Mouse (Mus musculus): ENCODE results near the gene Clk2. TPM values are rescaled to one million over a fixed set of nuclear protein-coding genes. Genes with fewer than 3 reads are reported as not detected.
A peak's percentile ranks its signal among the peaks of the same experiment; 100 is the strongest.

Clk2 gene
- polyA plus RNA-seq, 1 experiment from 2014 or later, result 25.3 TPM

GRCm38 (mm10) chr3:89133063-89133450, 31.5 kb upstream of the Clk2 start:
- DNase-seq (ENCODE audit: low spot score) (no peak), ATAC-seq (replicated peaks; ENCODE audit: low FRiP score, low TSS enrichment, low read depth) (no peak)
- H3K27ac ChIP-seq (ENCODE audit: low read depth), result 0 out of 2 replicates have a peak overlapping the region, but pooled peaks have one; percentile 7
- 0 out of 2 replicates have a peak, but pooled peaks cover 5% of the 10 kb centered on the region for H3K4me1 ChIP-seq (replicated peaks; ENCODE audit: control insufficient read depth, insufficient read depth, low read length)
- H3K9me3 ChIP-seq (ENCODE audit: control insufficient read depth, low read length), result no peaks in the 10 kb centered on the region
- no peaks in the 10 kb centered on the region for H3K36me3 ChIP-seq (ENCODE audit: control insufficient read depth, insufficient read depth, low read length)
- WGBS, result 78% methylated on average over 7 of the region's 7 CpGs
- no peak overlapping the region for H3K9ac ChIP-seq (ENCODE audit: low read length)
- no peak overlapping the region for H3K4me3 ChIP-seq (ENCODE audit: low read depth, low read length)
- H3K27me3 ChIP-seq (replicated peaks; ENCODE audit: control insufficient read depth, insufficient read depth, low read length), result no peaks in the 10 kb centered on the region
- no peak overlapping the region for H3K4me2 ChIP-seq (ENCODE audit: low read length)

- no peak for DNase-seq (ENCODE audit: low spot score)
- no peaks in the 10 kb centered on the region for H3K27me3 ChIP-seq (replicated peaks; ENCODE audit: control insufficient read depth, insufficient read depth, low read length)
- H3K4me3 ChIP-seq (ENCODE audit: low read depth, low read length), result no peak overlapping the region
- no peak overlapping the region for H3K9ac ChIP-seq (ENCODE audit: low read length)
- peak; percentile 33 for ATAC-seq (replicated peaks; ENCODE audit: low FRiP score, low TSS enrichment, low read depth)
- no peaks in the 10 kb centered on the region for H3K36me3 ChIP-seq (ENCODE audit: control insufficient read depth, insufficient read depth, low read length)
- H3K4me2 ChIP-seq (ENCODE audit: low read length), result no peak overlapping the region
- no peak overlapping the region for H3K27ac ChIP-seq (ENCODE audit: low read depth)
- no peaks in the 10 kb centered on the region for H3K9me3 ChIP-seq (ENCODE audit: control insufficient read depth, low read length)
- H3K4me1 ChIP-seq (replicated peaks; ENCODE audit: control insufficient read depth, insufficient read depth, low read length), result 0 out of 2 replicates have a peak, but pooled peaks cover 5% of the 10 kb centered on the region
- 71% methylated on average over 1 of the region's 1 CpGs for WGBS
Measured at GRCm38 (mm10) chr3:89133752-89134151, 30.8 kb upstream of the Clk2 start.

- Histone ChIP-seq H3K36me3 (ENCODE audit: control insufficient read depth, insufficient read depth, low read length) (no peaks in the 10 kb centered on the region), H3K27me3 (replicated peaks; ENCODE audit: control insufficient read depth, insufficient read depth, low read length) (no peaks in the 10 kb centered on the region), H3K4me1 (replicated peaks; ENCODE audit: control insufficient read depth, insufficient read depth, low read length) (0 out of 2 replicates have a peak, but pooled peaks cover 5% of the 10 kb centered on the region), H3K4me2 (ENCODE audit: low read length) (peak within 1 kb of the TSS; percentile 30), H3K9ac (ENCODE audit: low read length) (no peak within 1 kb of the TSS), H3K27ac (ENCODE audit: low read depth) (no peak within 1 kb of the TSS; the same call in 1 of the 2 replicates), H3K9me3 (ENCODE audit: control insufficient read depth, low read length) (no peaks in the 10 kb centered on the region), H3K4me3 (ENCODE audit: low read depth, low read length) (no peak within 1 kb of the TSS)
- WGBS, result 53% methylated on average over 3 of the region's 3 CpGs
- DNase-seq (ENCODE audit: low spot score) (no peak), ATAC-seq (replicated peaks; ENCODE audit: low FRiP score, low TSS enrichment, low read depth) (no peak)
Measured at GRCm38 (mm10) chr3:89135958-89136357, 28.6 kb upstream of the Clk2 start, which contains the start of gene Pklr. Gene Pklr (plus strand): TSS chr3:89136142.

GRCm38 (mm10) chr3:89136365-89136764, 28.2 kb upstream of the Clk2 start:
- Histone ChIP-seq H3K27me3 (replicated peaks; ENCODE audit: control insufficient read depth, insufficient read depth, low read length) (no peaks in the 10 kb centered on the region), H3K9ac (ENCODE audit: low read length) (no peak overlapping the region), H3K36me3 (ENCODE audit: control insufficient read depth, insufficient read depth, low read length) (no peaks in the 10 kb centered on the region), H3K27ac (ENCODE audit: low read depth) (no peak overlapping the region; the same call in 1 of the 2 replicates), H3K4me3 (ENCODE audit: low read depth, low read length) (no peak overlapping the region), H3K4me1 (replicated peaks; ENCODE audit: control insufficient read depth, insufficient read depth, low read length) (0 out of 2 replicates have a peak, but pooled peaks cover 5% of the 10 kb centered on the region), H3K4me2 (ENCODE audit: low read length) (no peak overlapping the region; the same call in 1 of the 2 replicates), H3K9me3 (ENCODE audit: control insufficient read depth, low read length) (no peaks in the 10 kb centered on the region)
- 28% methylated on average over 9 of the region's 9 CpGs for WGBS
- ATAC-seq (replicated peaks; ENCODE audit: low FRiP score, low TSS enrichment, low read depth) (peak; percentile 92), DNase-seq (ENCODE audit: low spot score) (peak; percentile 80)

- ATAC-seq (replicated peaks; ENCODE audit: low FRiP score, low TSS enrichment, low read depth), result no peak
- H3K9me3 ChIP-seq (ENCODE audit: control insufficient read depth, low read length), result no peaks in the 10 kb centered on the region
- H3K36me3 ChIP-seq (ENCODE audit: control insufficient read depth, insufficient read depth, low read length), result no peaks in the 10 kb centered on the region
- 0 out of 2 replicates have a peak, but pooled peaks cover 6% of the 10 kb centered on the region for H3K27me3 ChIP-seq (replicated peaks; ENCODE audit: control insufficient read depth, insufficient read depth, low read length)
- DNase-seq (ENCODE audit: low spot score), result no peak
- no peak overlapping the region for H3K4me2 ChIP-seq (ENCODE audit: low read length)
- no peak overlapping the region for H3K27ac ChIP-seq (ENCODE audit: low read depth)
- WGBS, result 79% methylated on average over 10 of the region's 10 CpGs
- H3K4me3 ChIP-seq (ENCODE audit: low read depth, low read length), result no peak overlapping the region
- H3K4me1 ChIP-seq (replicated peaks; ENCODE audit: control insufficient read depth, insufficient read depth, low read length), result no peaks in the 10 kb centered on the region
- no peak overlapping the region for H3K9ac ChIP-seq (ENCODE audit: low read length)
Measured at GRCm38 (mm10) chr3:89144821-89145220, 19.8 kb upstream of the Clk2 start.

- H3K4me2 ChIP-seq (ENCODE audit: low read length), result no peak overlapping the region
- H3K27ac ChIP-seq (ENCODE audit: low read depth), result no peak overlapping the region
- DNase-seq (ENCODE audit: low spot score) (no peak), ATAC-seq (replicated peaks; ENCODE audit: low FRiP score, low TSS enrichment, low read depth) (no peak)
- H3K4me1 ChIP-seq (replicated peaks; ENCODE audit: control insufficient read depth, insufficient read depth, low read length), result no peaks in the 10 kb centered on the region
- WGBS, result 62% methylated on average over 8 of the region's 8 CpGs
- H3K27me3 ChIP-seq (replicated peaks; ENCODE audit: control insufficient read depth, insufficient read depth, low read length), result 0 out of 2 replicates have a peak, but pooled peaks cover 9% of the 10 kb centered on the region
- H3K9me3 ChIP-seq (ENCODE audit: control insufficient read depth, low read length), result no peaks in the 10 kb centered on the region
- H3K4me3 ChIP-seq (ENCODE audit: low read depth, low read length), result no peak overlapping the region
- no peaks in the 10 kb centered on the region for H3K36me3 ChIP-seq (ENCODE audit: control insufficient read depth, insufficient read depth, low read length)
- H3K9ac ChIP-seq (ENCODE audit: low read length), result no peak overlapping the region
Measured at GRCm38 (mm10) chr3:89145566-89145965, 19.0 kb upstream of the Clk2 start.

GRCm38 (mm10) chr3:89147101-89147978, 17.3 kb upstream of the Clk2 start:
- H3K4me3 ChIP-seq (ENCODE audit: low read depth, low read length), result peak overlapping the region; percentile 13; the same call in 1 of the 2 replicates
- H3K27ac ChIP-seq (ENCODE audit: low read depth), result no peak overlapping the region
- WGBS, result 22% methylated on average over 26 of the region's 26 CpGs
- H3K4me1 ChIP-seq (replicated peaks; ENCODE audit: control insufficient read depth, insufficient read depth, low read length), result no peaks in the 10 kb centered on the region
- no peaks in the 10 kb centered on the region for H3K36me3 ChIP-seq (ENCODE audit: control insufficient read depth, insufficient read depth, low read length)
- peak overlapping the region; percentile 25; the same call in 1 of the 2 replicates for H3K9ac ChIP-seq (ENCODE audit: low read length)
- no peaks in the 10 kb centered on the region for H3K9me3 ChIP-seq (ENCODE audit: control insufficient read depth, low read length)
- H3K27me3 ChIP-seq (replicated peaks; ENCODE audit: control insufficient read depth, insufficient read depth, low read length), result 0 out of 2 replicates have a peak, but pooled peaks cover 11% of the 10 kb centered on the region
- peak overlapping the region; percentile 55 for H3K4me2 ChIP-seq (ENCODE audit: low read length)
- peak; percentile 87 for ATAC-seq (replicated peaks; ENCODE audit: low FRiP score, low TSS enrichment, low read depth)
- peak; percentile 69 for DNase-seq (ENCODE audit: low spot score)

GRCm38 (mm10) chr3:89147979-89148311, 16.6 kb upstream of the Clk2 start:
- WGBS, result 7% methylated on average over 15 of the region's 15 CpGs
- Histone ChIP-seq H3K4me1 (replicated peaks; ENCODE audit: control insufficient read depth, insufficient read depth, low read length) (no peaks in the 10 kb centered on the region), H3K9me3 (ENCODE audit: control insufficient read depth, low read length) (no peaks in the 10 kb centered on the region), H3K4me2 (ENCODE audit: low read length) (peak overlapping the region; percentile 55), H3K27ac (ENCODE audit: low read depth) (no peak overlapping the region), H3K36me3 (ENCODE audit: control insufficient read depth, insufficient read depth, low read length) (no peaks in the 10 kb centered on the region), H3K27me3 (replicated peaks; ENCODE audit: control insufficient read depth, insufficient read depth, low read length) (0 out of 2 replicates have a peak, but pooled peaks cover 15% of the 10 kb centered on the region), H3K4me3 (ENCODE audit: low read depth, low read length) (peak overlapping the region; percentile 13; the same call in 1 of the 2 replicates), H3K9ac (ENCODE audit: low read length) (peak overlapping the region; percentile 25; the same call in 1 of the 2 replicates)
- peak; percentile 37 for ATAC-seq (replicated peaks; ENCODE audit: low FRiP score, low TSS enrichment, low read depth)
- no peak for DNase-seq (ENCODE audit: low spot score)

Measured in intestine, embryonic 14.5 days (tissue).